Mouse (Mus musculus): ENCODE results near the gene Wdr74.

DNA sequence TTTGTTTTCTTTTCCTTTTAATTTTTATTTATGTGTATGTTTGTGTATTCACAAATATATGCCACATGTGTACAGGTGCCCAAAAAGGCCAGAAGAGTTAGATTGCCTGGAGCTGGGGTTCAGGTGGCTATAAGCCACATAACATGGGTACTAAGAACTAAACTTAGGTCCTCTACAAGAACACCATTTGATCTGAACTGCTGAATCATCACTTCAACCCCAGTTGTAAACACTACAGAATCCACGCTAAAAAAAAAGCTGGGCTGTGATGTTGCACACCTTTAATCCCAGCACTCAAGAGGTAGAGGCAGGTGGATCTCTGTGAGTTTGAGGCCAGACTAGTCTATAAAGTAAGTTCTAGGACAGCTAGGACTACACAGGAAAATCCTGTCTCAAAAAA is 14.2 kb upstream of the Wdr74 start:
- TF ChIP-seq ZC3H11A (IDR thresholded peaks at IDR 0.05; ENCODE audit: low read depth, low read length) (no peak), CTCF (conservative IDR thresholded peaks at IDR 0.05 in 1 of 2, IDR thresholded peaks at IDR 0.05 in 1 of 2; ENCODE audit: low read depth in 2 of 2, low read length in 2 of 2) (no peak), EP300 (IDR thresholded peaks at IDR 0.05; ENCODE audit: low read length) (no peak), ZKSCAN1 (IDR thresholded peaks at IDR 0.05; ENCODE audit: borderline replicate concordance, low read depth, low read length) (no peak), SMC3 (IDR thresholded peaks at IDR 0.05; ENCODE audit: low read depth, low read length) (no peak), POLR2A (IDR thresholded peaks at IDR 0.05; ENCODE audit: low read depth, low read length) (no peak), ZNF384 (IDR thresholded peaks at IDR 0.05; ENCODE audit: low read depth, low read length) (no peak)
